Mouse (Mus musculus): Measurements from ENCODE around the gene Acsl4.

DNA sequence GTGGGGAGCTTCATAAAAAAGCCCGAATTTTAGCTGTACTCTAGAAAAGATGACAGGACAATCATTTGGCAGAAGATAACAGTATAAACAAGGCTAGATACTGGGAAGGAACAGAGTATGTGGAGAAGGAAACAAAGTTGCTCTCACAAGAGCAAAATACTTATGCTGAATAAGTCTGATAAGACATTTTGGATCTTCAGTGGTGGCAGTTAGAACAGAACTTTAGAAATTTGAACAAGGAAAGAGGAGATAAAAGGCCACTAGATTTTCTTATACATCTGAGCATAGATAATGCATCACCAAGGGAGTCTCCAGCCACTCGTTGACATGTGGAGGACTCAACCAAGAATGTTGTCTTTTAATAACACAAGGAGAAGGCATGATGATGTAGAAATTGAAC lies 23.5 kb upstream of the Acsl4 start:
- no peak for TF ChIP-seq CTCF (IDR thresholded peaks at IDR 0.05; ENCODE audit: low read depth)
- TF ChIP-seq EP300 (IDR thresholded peaks at IDR 0.05; ENCODE audit: low read depth): no peak
